Mouse (Mus musculus): ENCODE data around the gene Dusp1. TPM values are rescaled to one million over a fixed set of nuclear protein-coding genes. Genes with fewer than 3 reads are reported as not detected.

Dusp1 gene
- polyA plus RNA-seq, 1 experiment: 58.4 TPM

DNA sequence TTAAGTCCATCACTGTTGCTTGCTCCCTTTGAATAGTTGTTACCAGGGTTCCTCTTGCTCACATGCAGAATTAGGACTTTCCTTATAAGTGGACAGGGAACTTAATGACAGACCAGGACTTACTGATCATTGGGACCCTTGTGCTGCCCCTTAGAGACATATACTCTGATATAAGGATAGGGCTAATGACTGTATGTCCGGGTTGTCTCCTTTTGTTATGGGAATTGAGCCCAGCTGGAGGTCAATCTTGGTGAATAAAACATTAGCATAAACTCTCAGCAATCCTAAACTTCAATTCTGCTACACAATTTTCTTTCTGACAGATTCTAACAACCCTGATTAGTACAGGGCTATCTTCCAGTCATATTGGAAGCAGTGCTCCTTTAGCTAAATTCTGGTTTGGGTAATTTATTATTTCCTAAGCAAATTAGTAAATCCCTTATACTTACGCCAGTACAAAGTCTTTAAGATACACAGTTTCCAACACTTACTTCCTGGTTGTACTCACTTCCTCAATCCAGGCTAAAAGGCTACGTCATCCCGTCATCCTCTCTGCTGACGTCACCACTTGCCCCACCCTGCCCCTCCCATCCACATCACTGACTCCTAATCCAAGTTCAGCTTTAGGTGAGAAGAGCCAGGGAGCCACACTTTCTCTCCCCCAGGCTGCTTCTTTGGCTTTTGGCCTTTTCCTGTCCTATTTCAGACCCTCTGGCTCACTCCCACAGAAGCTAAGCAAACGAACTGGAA lies 24.0 kb downstream of the Dusp1 start:
- Histone ChIP-seq H3K4me3 (ENCODE audit: low read depth, low read length) (no peak overlapping the region), H3K36me3 (ENCODE audit: control insufficient read depth, insufficient read depth, low read length, poor library complexity, severe bottlenecking) (no peaks in the 10 kb centered on the region), H3K9ac (ENCODE audit: low read depth, poor library complexity, severe bottlenecking) (no peak overlapping the region), H3K27me3 (ENCODE audit: control insufficient read depth, insufficient read depth, low read length, poor library complexity, severe bottlenecking) (no peaks in the 10 kb centered on the region), H3K4me1 (ENCODE audit: control insufficient read depth, insufficient read depth, low read length) (peaks cover 9% of the 10 kb centered on the region), H3K27ac (ENCODE audit: insufficient read depth, low read length) (no peak overlapping the region), H3K9me3 (replicated peaks; ENCODE audit: control insufficient read depth, insufficient read depth, low read length, poor library complexity, severe bottlenecking) (no peaks in the 10 kb centered on the region)
- TF ChIP-seq CTCF (IDR thresholded peaks at IDR 0.05; ENCODE audit: low read depth, low read length) (no peak), POLR2A (IDR thresholded peaks at IDR 0.05; ENCODE audit: insufficient read depth, low read length) (no peak), EP300 (IDR thresholded peaks at IDR 0.05; ENCODE audit: insufficient read depth, low read depth, low read length) (no peak)

DNA sequence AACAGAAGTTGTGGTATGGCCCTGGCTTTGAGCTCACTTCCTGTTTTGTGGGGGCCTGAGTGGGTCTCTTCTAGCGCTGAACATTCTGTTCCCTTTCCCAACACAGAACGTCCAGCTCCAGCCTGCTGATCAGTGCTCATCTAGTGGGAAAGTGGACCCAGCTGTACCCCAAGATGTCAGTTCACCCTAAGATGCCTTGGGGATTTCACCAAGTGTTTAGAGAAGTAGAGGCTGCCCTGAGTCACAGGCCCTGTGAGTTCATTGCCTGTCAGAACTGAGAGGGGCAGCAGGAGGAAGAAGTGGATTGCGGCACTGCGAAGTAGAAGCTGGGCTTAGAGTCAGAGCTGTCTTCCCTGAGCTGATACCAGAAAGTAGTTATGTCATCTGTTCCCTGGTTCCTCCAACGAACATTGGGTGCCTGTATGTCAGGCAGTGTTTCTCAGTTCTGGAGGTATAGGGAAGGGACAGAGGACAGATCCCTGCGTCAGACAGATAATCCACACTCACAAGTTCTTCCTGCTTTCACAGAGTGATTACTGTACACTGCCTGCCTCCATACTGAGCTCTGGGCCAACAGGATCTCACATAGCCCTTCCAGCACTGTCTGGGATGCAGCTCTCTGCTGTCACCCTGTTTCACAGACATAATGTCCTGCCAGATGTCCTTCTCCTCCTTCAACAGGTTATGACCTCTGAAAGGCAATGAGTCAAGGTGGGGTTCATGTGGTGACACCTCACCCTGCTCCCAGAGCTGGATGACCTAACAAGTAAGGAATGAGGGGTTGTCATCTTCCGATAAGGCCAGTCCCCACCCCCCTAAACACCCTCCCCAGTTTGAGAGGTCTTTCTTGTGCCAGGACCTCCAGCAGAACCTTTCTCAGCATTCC lies 26.4 kb downstream of the Dusp1 start:
- Histone ChIP-seq H3K9ac (ENCODE audit: low read depth, poor library complexity, severe bottlenecking) (no peak overlapping the region), H3K27ac (ENCODE audit: insufficient read depth, low read length) (no peak overlapping the region), H3K4me3 (ENCODE audit: low read depth, low read length) (no peak overlapping the region), H3K4me1 (ENCODE audit: control insufficient read depth, insufficient read depth, low read length) (peaks cover 6% of the 10 kb centered on the region), H3K27me3 (ENCODE audit: control insufficient read depth, insufficient read depth, low read length, poor library complexity, severe bottlenecking) (no peaks in the 10 kb centered on the region), H3K9me3 (replicated peaks; ENCODE audit: control insufficient read depth, insufficient read depth, low read length, poor library complexity, severe bottlenecking) (no peaks in the 10 kb centered on the region), H3K36me3 (ENCODE audit: control insufficient read depth, insufficient read depth, low read length, poor library complexity, severe bottlenecking) (no peaks in the 10 kb centered on the region)
- TF ChIP-seq CTCF (IDR thresholded peaks at IDR 0.05; ENCODE audit: low read depth, low read length) (no peak), EP300 (IDR thresholded peaks at IDR 0.05; ENCODE audit: insufficient read depth, low read depth, low read length) (no peak), POLR2A (IDR thresholded peaks at IDR 0.05; ENCODE audit: insufficient read depth, low read length) (no peak)

DNA sequence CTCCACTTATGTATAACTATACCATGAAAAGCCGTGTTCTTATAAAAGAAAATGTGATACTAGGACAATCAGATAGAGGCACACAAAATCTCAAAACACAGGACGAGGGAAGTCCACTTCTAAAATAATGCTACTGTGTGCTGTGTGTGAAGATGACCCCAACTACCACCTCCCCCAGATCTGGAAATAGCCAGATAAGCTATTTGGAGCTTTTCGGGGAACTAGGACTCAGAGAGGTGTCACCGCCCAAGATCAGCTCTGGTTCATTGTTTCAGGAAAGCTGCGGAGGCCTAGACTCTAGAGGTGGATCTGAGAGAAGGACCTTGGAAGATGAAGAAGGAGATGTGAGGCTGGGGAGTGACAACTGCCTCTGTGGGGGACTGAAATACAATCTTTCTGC lies 27.2 kb downstream of the Dusp1 start:
- no peak for TF ChIP-seq EP300 (IDR thresholded peaks at IDR 0.05; ENCODE audit: insufficient read depth, low read depth, low read length)
- TF ChIP-seq CTCF (IDR thresholded peaks at IDR 0.05; ENCODE audit: low read depth, low read length): no peak
- TF ChIP-seq POLR2A (IDR thresholded peaks at IDR 0.05; ENCODE audit: insufficient read depth, low read length): no peak
- no peak overlapping the region for H3K27ac ChIP-seq (ENCODE audit: insufficient read depth, low read length)

DNA sequence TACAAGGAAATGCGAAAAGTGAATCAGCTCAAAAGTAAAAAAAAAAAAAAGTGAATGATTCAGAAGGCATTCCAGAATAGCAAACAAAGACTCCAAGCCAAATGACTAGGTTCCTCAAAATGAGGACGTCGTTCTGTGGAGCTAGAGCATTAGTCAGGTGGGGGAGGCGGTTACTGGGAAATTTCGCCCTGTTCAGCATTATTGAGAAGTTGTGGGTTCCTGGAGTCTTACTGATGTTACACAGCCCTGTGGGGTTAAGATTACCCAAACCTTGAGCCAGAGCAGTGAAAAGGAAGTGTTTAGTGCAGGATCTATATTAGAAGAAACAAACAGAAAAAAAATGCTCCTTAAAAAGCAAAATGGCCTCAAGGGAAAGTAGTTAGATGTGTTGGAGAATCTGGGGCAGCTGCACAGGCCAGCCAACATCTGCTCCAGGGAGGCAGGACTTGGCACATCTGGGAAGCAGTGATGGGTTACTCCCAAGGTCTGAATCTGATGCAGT lies 28.0 kb downstream of the Dusp1 start:
- H3K4me3 ChIP-seq (ENCODE audit: low read depth, low read length): no peak overlapping the region
- H3K9me3 ChIP-seq (replicated peaks; ENCODE audit: control insufficient read depth, insufficient read depth, low read length, poor library complexity, severe bottlenecking): no peaks in the 10 kb centered on the region
- H3K27ac ChIP-seq (ENCODE audit: insufficient read depth, low read length): no peak overlapping the region

More for the DNA sequence above, 27.2 kb downstream of the Dusp1 start:
- Histone ChIP-seq H3K9me3 (replicated peaks; ENCODE audit: control insufficient read depth, insufficient read depth, low read length, poor library complexity, severe bottlenecking) (no peaks in the 10 kb centered on the region), H3K4me1 (ENCODE audit: control insufficient read depth, insufficient read depth, low read length) (peaks cover 8% of the 10 kb centered on the region), H3K27me3 (ENCODE audit: control insufficient read depth, insufficient read depth, low read length, poor library complexity, severe bottlenecking) (no peaks in the 10 kb centered on the region), H3K9ac (ENCODE audit: low read depth, poor library complexity, severe bottlenecking) (no peak overlapping the region), H3K4me3 (ENCODE audit: low read depth, low read length) (no peak overlapping the region), H3K36me3 (ENCODE audit: control insufficient read depth, insufficient read depth, low read length, poor library complexity, severe bottlenecking) (no peaks in the 10 kb centered on the region)

DNA sequence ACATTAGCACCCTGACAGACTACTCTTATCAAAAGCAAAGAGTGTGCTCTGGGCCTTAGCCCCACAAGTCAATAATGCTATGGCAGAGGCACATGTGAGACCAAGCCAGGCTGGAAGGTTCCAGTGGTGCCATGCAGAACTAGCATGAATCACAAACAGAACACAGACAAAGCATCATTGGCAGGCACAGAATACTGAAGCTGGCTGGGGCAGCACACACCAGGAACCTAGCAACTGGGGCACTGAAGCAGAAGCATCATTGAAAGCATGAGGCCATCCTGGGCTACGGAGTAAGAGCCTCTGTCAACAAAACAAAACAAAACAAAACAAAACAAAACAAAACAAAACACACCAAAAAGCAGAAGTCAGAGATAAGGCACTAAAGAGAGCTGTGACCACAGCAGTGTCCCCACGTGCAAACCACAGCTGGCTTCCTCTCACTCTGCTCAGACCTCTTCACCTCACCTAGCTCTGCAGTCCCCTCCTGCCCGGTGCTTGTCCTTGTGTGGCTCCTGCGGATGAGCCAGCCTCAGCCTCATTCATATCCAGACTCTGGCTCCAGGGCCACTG lies 29.4 kb downstream of the Dusp1 start:
- H3K4me3 ChIP-seq (ENCODE audit: low read depth, low read length): no peak overlapping the region
- no peaks in the 10 kb centered on the region for H3K36me3 ChIP-seq (ENCODE audit: control insufficient read depth, insufficient read depth, low read length, poor library complexity, severe bottlenecking)
- H3K9me3 ChIP-seq (replicated peaks; ENCODE audit: control insufficient read depth, insufficient read depth, low read length, poor library complexity, severe bottlenecking): no peaks in the 10 kb centered on the region
- H3K4me1 ChIP-seq (ENCODE audit: control insufficient read depth, insufficient read depth, low read length): peaks cover 5% of the 10 kb centered on the region
- no peak overlapping the region for H3K27ac ChIP-seq (ENCODE audit: insufficient read depth, low read length)
- no peak overlapping the region for H3K9ac ChIP-seq (ENCODE audit: low read depth, poor library complexity, severe bottlenecking)
- no peaks in the 10 kb centered on the region for H3K27me3 ChIP-seq (ENCODE audit: control insufficient read depth, insufficient read depth, low read length, poor library complexity, severe bottlenecking)
- TF ChIP-seq EP300 (IDR thresholded peaks at IDR 0.05; ENCODE audit: insufficient read depth, low read depth, low read length): no peak
- no peak for TF ChIP-seq CTCF (IDR thresholded peaks at IDR 0.05; ENCODE audit: low read depth, low read length)
- no peak for TF ChIP-seq POLR2A (IDR thresholded peaks at IDR 0.05; ENCODE audit: insufficient read depth, low read length)

More for the DNA sequence above, 28.0 kb downstream of the Dusp1 start:
- Histone ChIP-seq H3K36me3 (ENCODE audit: control insufficient read depth, insufficient read depth, low read length, poor library complexity, severe bottlenecking) (no peaks in the 10 kb centered on the region), H3K27me3 (ENCODE audit: control insufficient read depth, insufficient read depth, low read length, poor library complexity, severe bottlenecking) (no peaks in the 10 kb centered on the region), H3K4me1 (ENCODE audit: control insufficient read depth, insufficient read depth, low read length) (peaks cover 8% of the 10 kb centered on the region), H3K9ac (ENCODE audit: low read depth, poor library complexity, severe bottlenecking) (no peak overlapping the region)
- TF ChIP-seq CTCF (IDR thresholded peaks at IDR 0.05; ENCODE audit: low read depth, low read length) (no peak), EP300 (IDR thresholded peaks at IDR 0.05; ENCODE audit: insufficient read depth, low read depth, low read length) (no peak), POLR2A (IDR thresholded peaks at IDR 0.05; ENCODE audit: insufficient read depth, low read length) (no peak)

Data from ES-Bruce4 (cell line).